Mouse (Mus musculus) CH12F3 (cell line): ENCODE results near the gene Rai2.

Experiments
- in situ Hi-C: fragments of 300-500 bp; cut with MboI; formaldehyde crosslinking; loops from 2 replicates; pipeline ENCODE4 v1.14.3; 2020; ENCODE audit warnings: low sequenced_read_pairs

Rai2 gene

GRCm38 (mm10) chrX:161716865-161717763, at the start of gene Rai2:
TSS of gene Rai2 (plus strand) at chrX:161717069.
- in situ Hi-C loops = no loop called here

- in situ Hi-C loops = no loop called here
Measured at GRCm38 (mm10) chrX:161689336-161689735, 27.5 kb upstream of the Rai2 start.

GRCm38 (mm10) chrX:161716503-161716864, 385 bp upstream of the Rai2 start:
- in situ Hi-C loops = no loop called here

- in situ Hi-C loops = no loop called here
Measured at GRCm38 (mm10) chrX:161717764-161718382, 1.0 kb downstream of the Rai2 start.

GRCm38 (mm10) chrX:161718548-161718947, 1.7 kb downstream of the Rai2 start:
- in situ Hi-C loops = no loop called here

- in situ Hi-C loops = no loop called here
Measured at GRCm38 (mm10) chrX:161721082-161721481, 4.2 kb downstream of the Rai2 start.

GRCm38 (mm10) chrX:161723391-161723808, 6.5 kb downstream of the Rai2 start:
- in situ Hi-C loops = no loop called here

- in situ Hi-C loops = no loop called here
Measured at GRCm38 (mm10) chrX:161726257-161726656, 9.4 kb downstream of the Rai2 start.

- in situ Hi-C loops = no loop called here
Measured at GRCm38 (mm10) chrX:161728507-161728906, 11.6 kb downstream of the Rai2 start.

- in situ Hi-C loops = no loop called here
Measured at GRCm38 (mm10) chrX:161730026-161730425, 13.2 kb downstream of the Rai2 start.

- in situ Hi-C loops = no loop called here
Measured at GRCm38 (mm10) chrX:161731859-161732258, 15.0 kb downstream of the Rai2 start.

GRCm38 (mm10) chrX:161733581-161734309, 16.9 kb downstream of the Rai2 start:
- in situ Hi-C loops = no loop called here

- in situ Hi-C loops = no loop called here
Measured at GRCm38 (mm10) chrX:161734310-161734676, 17.4 kb downstream of the Rai2 start.

- in situ Hi-C loops = no loop called here
Measured at GRCm38 (mm10) chrX:161739374-161739773, 22.5 kb downstream of the Rai2 start.

- in situ Hi-C loops = no loop called here
Measured at GRCm38 (mm10) chrX:161743080-161743479, 26.2 kb downstream of the Rai2 start.

- in situ Hi-C loops = no loop called here
Measured at GRCm38 (mm10) chrX:161745296-161745695, 28.4 kb downstream of the Rai2 start.

GRCm38 (mm10) chrX:161747337-161747736, 30.5 kb downstream of the Rai2 start:
- in situ Hi-C loops = no loop called here

- in situ Hi-C loops = no loop called here
Measured at GRCm38 (mm10) chrX:161753514-161753913, 36.6 kb downstream of the Rai2 start.

GRCm38 (mm10) chrX:161776321-161776962, 59.6 kb downstream of the Rai2 start:
- in situ Hi-C loops = no loop called here

- in situ Hi-C loops = no loop called here
Measured at GRCm38 (mm10) chrX:161780321-161781034, 63.6 kb downstream of the Rai2 start.
